Mouse (Mus musculus): ENCODE measurements around the gene Kirrel.
"Not testable (repeated sequence)": the region's sequence is repeated elsewhere in the genome, so short reads cannot be mapped to it uniquely, and the experiment has no call there.

Kirrel gene

GRCm38 (mm10) chr3:87134951-87135350 lies 39.6 kb downstream of the Kirrel start:
- DNase-seq (ENCODE audit: low spot score in 2 of 2), result no peak

GRCm38 (mm10) chr3:87131694-87132347 lies 42.7 kb downstream of the Kirrel start:
- no peak for DNase-seq (ENCODE audit: low spot score in 2 of 2)

GRCm38 (mm10) chr3:87130933-87131332 lies 43.6 kb downstream of the Kirrel start:
- no peak for DNase-seq (ENCODE audit: low spot score in 2 of 2)

GRCm38 (mm10) chr3:87123795-87124194 lies 50.8 kb downstream of the Kirrel start:
- no peak for DNase-seq (ENCODE audit: low spot score in 2 of 2)

- no peak for DNase-seq (ENCODE audit: low spot score in 2 of 2)
These were observed 56.3 kb downstream of the Kirrel start for GRCm38 (mm10) chr3:87118214-87118613.

- DNase-seq (ENCODE audit: low spot score in 2 of 2), result no peak
These were observed 56.9 kb downstream of the Kirrel start for GRCm38 (mm10) chr3:87117632-87118031.

GRCm38 (mm10) chr3:87115726-87116540 lies 58.6 kb downstream of the Kirrel start:
- no peak for DNase-seq (ENCODE audit: low spot score in 2 of 2)

- DNase-seq (ENCODE audit: low spot score in 2 of 2), result no peak
These were observed 59.3 kb downstream of the Kirrel start for GRCm38 (mm10) chr3:87115271-87115670.

GRCm38 (mm10) chr3:87114801-87115200 lies 59.7 kb downstream of the Kirrel start:
- DNase-seq (ENCODE audit: low spot score in 2 of 2), result no peak

GRCm38 (mm10) chr3:87113881-87114280 lies 60.7 kb downstream of the Kirrel start:
- DNase-seq (ENCODE audit: low spot score in 2 of 2), result not testable (repeated sequence)

GRCm38 (mm10) chr3:87112264-87112663 lies 62.3 kb downstream of the Kirrel start:
- no peak for DNase-seq (ENCODE audit: low spot score in 2 of 2)

- DNase-seq (ENCODE audit: low spot score in 2 of 2), result no peak
These were observed 69.7 kb downstream of the Kirrel start for GRCm38 (mm10) chr3:87104856-87105255.

- DNase-seq (ENCODE audit: low spot score in 2 of 2), result no peak
These were observed 72.2 kb downstream of the Kirrel start for GRCm38 (mm10) chr3:87102346-87102745.

- no peak for DNase-seq (ENCODE audit: low spot score in 2 of 2)
These were observed 73.6 kb downstream of the Kirrel start for GRCm38 (mm10) chr3:87100911-87101310.

GRCm38 (mm10) chr3:87097969-87098946 lies 76.3 kb downstream of the Kirrel start:
- DNase-seq (ENCODE audit: low spot score in 2 of 2), result no peak

- no peak for DNase-seq (ENCODE audit: low spot score in 2 of 2)
These were observed 77.3 kb downstream of the Kirrel start for GRCm38 (mm10) chr3:87097205-87097604.

GRCm38 (mm10) chr3:87093718-87094117 lies 80.8 kb downstream of the Kirrel start:
- no peak for DNase-seq (ENCODE audit: low spot score in 2 of 2)

GRCm38 (mm10) chr3:87089694-87090565 lies 84.6 kb downstream of the Kirrel start:
- DNase-seq (ENCODE audit: low spot score in 2 of 2), result peak; percentile 42 to 80

- no peak for DNase-seq (ENCODE audit: low spot score in 2 of 2)
These were observed 87.4 kb downstream of the Kirrel start for GRCm38 (mm10) chr3:87087146-87087545.

GRCm38 (mm10) chr3:87082235-87082634 lies 92.3 kb downstream of the Kirrel start:
- peak in 1 of 2 experiments; percentile 63 for DNase-seq (ENCODE audit: low spot score in 2 of 2)

- DNase-seq (ENCODE audit: low spot score in 2 of 2), result peak in 1 of 2 experiments; percentile 16
These were observed 94.8 kb downstream of the Kirrel start for GRCm38 (mm10) chr3:87079751-87080150.

Measured in cerebellum, postnatal 4 days (tissue).